Mouse (Mus musculus): ENCODE measurements around the gene Ctcfl. TPM values are rescaled to one million over a fixed set of nuclear protein-coding genes. Genes with fewer than 3 reads are reported as not detected.

Ctcfl gene
- polyA plus RNA-seq, 1 experiment from 2014 or later: 0.08 TPM

GRCm38 (mm10) chr2:173151352-173151751, 32.0 kb upstream of the Ctcfl start:
- Histone ChIP-seq H3K4me1 (ENCODE audit: control insufficient read depth, insufficient read depth, low read depth, low read length) (no peaks in the 10 kb centered on the region), H3K27ac (ENCODE audit: low read depth, low read length) (no peak overlapping the region), H3K27me3 (replicated peaks; ENCODE audit: control insufficient read depth, insufficient read depth, low read length) (no peaks in the 10 kb centered on the region), H3K9ac (ENCODE audit: low read depth, low read length) (no peak overlapping the region), H3K4me2 (ENCODE audit: low read length) (no peak overlapping the region), H3K36me3 (ENCODE audit: control insufficient read depth, insufficient read depth, low read length) (no peaks in the 10 kb centered on the region), H3K4me3 (ENCODE audit: low read length) (no peak overlapping the region), H3K9me3 (ENCODE audit: control insufficient read depth, low read length) (no peaks in the 10 kb centered on the region)
- ATAC-seq: no peak
- 87% methylated on average over 5 of the region's 5 CpGs for WGBS

- H3K4me3 ChIP-seq (ENCODE audit: low read length): no peak overlapping the region
- no peak overlapping the region for H3K9ac ChIP-seq (ENCODE audit: low read depth, low read length)
- H3K4me1 ChIP-seq (ENCODE audit: control insufficient read depth, insufficient read depth, low read depth, low read length): no peaks in the 10 kb centered on the region
- H3K4me2 ChIP-seq (ENCODE audit: low read length): no peak overlapping the region
- H3K27ac ChIP-seq (ENCODE audit: low read depth, low read length): no peak overlapping the region
- ATAC-seq: no peak
- no peaks in the 10 kb centered on the region for H3K36me3 ChIP-seq (ENCODE audit: control insufficient read depth, insufficient read depth, low read length)
- H3K27me3 ChIP-seq (replicated peaks; ENCODE audit: control insufficient read depth, insufficient read depth, low read length): peaks cover 3% of the 10 kb centered on the region; the same call in 1 of the 2 replicates
- WGBS: 92% methylated on average over 5 of the region's 5 CpGs
- no peaks in the 10 kb centered on the region for H3K9me3 ChIP-seq (ENCODE audit: control insufficient read depth, low read length)
Measured at GRCm38 (mm10) chr2:173148001-173148400, 28.7 kb upstream of the Ctcfl start.

GRCm38 (mm10) chr2:173146728-173147127, 27.4 kb upstream of the Ctcfl start:
- Histone ChIP-seq H3K36me3 (ENCODE audit: control insufficient read depth, insufficient read depth, low read length) (no peaks in the 10 kb centered on the region), H3K4me3 (ENCODE audit: low read length) (no peak overlapping the region), H3K4me2 (ENCODE audit: low read length) (no peak overlapping the region), H3K4me1 (ENCODE audit: control insufficient read depth, insufficient read depth, low read depth, low read length) (no peaks in the 10 kb centered on the region), H3K9me3 (ENCODE audit: control insufficient read depth, low read length) (no peaks in the 10 kb centered on the region), H3K27me3 (replicated peaks; ENCODE audit: control insufficient read depth, insufficient read depth, low read length) (peaks cover 3% of the 10 kb centered on the region; the same call in 1 of the 2 replicates), H3K27ac (ENCODE audit: low read depth, low read length) (no peak overlapping the region), H3K9ac (ENCODE audit: low read depth, low read length) (no peak overlapping the region)
- WGBS: 77% methylated on average over 6 of the region's 6 CpGs
- ATAC-seq: no peak

GRCm38 (mm10) chr2:173145808-173146207, 26.5 kb upstream of the Ctcfl start:
- Histone ChIP-seq H3K9ac (ENCODE audit: low read depth, low read length) (no peak overlapping the region), H3K4me1 (ENCODE audit: control insufficient read depth, insufficient read depth, low read depth, low read length) (no peaks in the 10 kb centered on the region), H3K4me3 (ENCODE audit: low read length) (no peak overlapping the region), H3K9me3 (ENCODE audit: control insufficient read depth, low read length) (no peaks in the 10 kb centered on the region), H3K27me3 (replicated peaks; ENCODE audit: control insufficient read depth, insufficient read depth, low read length) (peaks cover 3% of the 10 kb centered on the region; the same call in 1 of the 2 replicates), H3K27ac (ENCODE audit: low read depth, low read length) (no peak overlapping the region), H3K36me3 (ENCODE audit: control insufficient read depth, insufficient read depth, low read length) (no peaks in the 10 kb centered on the region), H3K4me2 (ENCODE audit: low read length) (no peak overlapping the region)
- WGBS: 70% methylated on average over 3 of the region's 3 CpGs
- ATAC-seq: no peak

- WGBS: 67% methylated on average over 11 of the region's 11 CpGs
- H3K9ac ChIP-seq (ENCODE audit: low read depth, low read length): no peak overlapping the region
- H3K9me3 ChIP-seq (ENCODE audit: control insufficient read depth, low read length): no peaks in the 10 kb centered on the region
- H3K27me3 ChIP-seq (replicated peaks; ENCODE audit: control insufficient read depth, insufficient read depth, low read length): peaks cover 3% of the 10 kb centered on the region; the same call in 1 of the 2 replicates
- H3K4me3 ChIP-seq (ENCODE audit: low read length): no peak overlapping the region
- no peaks in the 10 kb centered on the region; the same call in 1 of the 2 replicates for H3K4me1 ChIP-seq (ENCODE audit: control insufficient read depth, insufficient read depth, low read depth, low read length)
- H3K27ac ChIP-seq (ENCODE audit: low read depth, low read length): no peak overlapping the region
- no peak for ATAC-seq
- H3K4me2 ChIP-seq (ENCODE audit: low read length): no peak overlapping the region
- H3K36me3 ChIP-seq (ENCODE audit: control insufficient read depth, insufficient read depth, low read length): no peaks in the 10 kb centered on the region
Measured at GRCm38 (mm10) chr2:173143611-173144010, 24.3 kb upstream of the Ctcfl start.

- Histone ChIP-seq H3K36me3 (ENCODE audit: control insufficient read depth, insufficient read depth, low read length) (no peaks in the 10 kb centered on the region), H3K9me3 (ENCODE audit: control insufficient read depth, low read length) (no peaks in the 10 kb centered on the region), H3K27me3 (replicated peaks; ENCODE audit: control insufficient read depth, insufficient read depth, low read length) (no peaks in the 10 kb centered on the region), H3K4me1 (ENCODE audit: control insufficient read depth, insufficient read depth, low read depth, low read length) (no peaks in the 10 kb centered on the region; the same call in 1 of the 2 replicates), H3K27ac (ENCODE audit: low read depth, low read length) (no peak overlapping the region), H3K4me2 (ENCODE audit: low read length) (no peak overlapping the region), H3K9ac (ENCODE audit: low read depth, low read length) (no peak overlapping the region), H3K4me3 (ENCODE audit: low read length) (no peak overlapping the region)
- no peak for ATAC-seq
- 33% methylated on average over 15 of the region's 15 CpGs for WGBS
Measured at GRCm38 (mm10) chr2:173138323-173139239, 19.3 kb upstream of the Ctcfl start.

GRCm38 (mm10) chr2:173134695-173135094, 15.4 kb upstream of the Ctcfl start:
- no peak overlapping the region for H3K4me3 ChIP-seq (ENCODE audit: low read length)
- no peak overlapping the region for H3K27ac ChIP-seq (ENCODE audit: low read depth, low read length)
- no peaks in the 10 kb centered on the region for H3K36me3 ChIP-seq (ENCODE audit: control insufficient read depth, insufficient read depth, low read length)
- H3K9ac ChIP-seq (ENCODE audit: low read depth, low read length): no peak overlapping the region
- no peaks in the 10 kb centered on the region for H3K9me3 ChIP-seq (ENCODE audit: control insufficient read depth, low read length)
- no peaks in the 10 kb centered on the region for H3K27me3 ChIP-seq (replicated peaks; ENCODE audit: control insufficient read depth, insufficient read depth, low read length)
- H3K4me2 ChIP-seq (ENCODE audit: low read length): no peak overlapping the region
- WGBS: 74% methylated on average over 9 of the region's 9 CpGs
- no peaks in the 10 kb centered on the region; the same call in 1 of the 2 replicates for H3K4me1 ChIP-seq (ENCODE audit: control insufficient read depth, insufficient read depth, low read depth, low read length)
- ATAC-seq: no peak

- Histone ChIP-seq H3K4me3 (ENCODE audit: low read length) (no peak overlapping the region), H3K4me1 (ENCODE audit: control insufficient read depth, insufficient read depth, low read depth, low read length) (no peaks in the 10 kb centered on the region), H3K4me2 (ENCODE audit: low read length) (no peak overlapping the region), H3K36me3 (ENCODE audit: control insufficient read depth, insufficient read depth, low read length) (no peaks in the 10 kb centered on the region), H3K27ac (ENCODE audit: low read depth, low read length) (no peak overlapping the region), H3K9me3 (ENCODE audit: control insufficient read depth, low read length) (no peaks in the 10 kb centered on the region), H3K9ac (ENCODE audit: low read depth, low read length) (no peak overlapping the region), H3K27me3 (replicated peaks; ENCODE audit: control insufficient read depth, insufficient read depth, low read length) (no peaks in the 10 kb centered on the region)
- 70% methylated on average over 8 of the region's 8 CpGs for WGBS
- ATAC-seq: no peak
Measured at GRCm38 (mm10) chr2:173132794-173133300, 13.5 kb upstream of the Ctcfl start.

GRCm38 (mm10) chr2:173132262-173132661, 12.9 kb upstream of the Ctcfl start:
- H3K27me3 ChIP-seq (replicated peaks; ENCODE audit: control insufficient read depth, insufficient read depth, low read length): no peaks in the 10 kb centered on the region
- H3K4me3 ChIP-seq (ENCODE audit: low read length): no peak overlapping the region
- no peaks in the 10 kb centered on the region for H3K4me1 ChIP-seq (ENCODE audit: control insufficient read depth, insufficient read depth, low read depth, low read length)
- no peaks in the 10 kb centered on the region for H3K9me3 ChIP-seq (ENCODE audit: control insufficient read depth, low read length)
- H3K9ac ChIP-seq (ENCODE audit: low read depth, low read length): no peak overlapping the region
- no peaks in the 10 kb centered on the region for H3K36me3 ChIP-seq (ENCODE audit: control insufficient read depth, insufficient read depth, low read length)
- H3K27ac ChIP-seq (ENCODE audit: low read depth, low read length): no peak overlapping the region
- 55% methylated on average over 13 of the region's 13 CpGs for WGBS
- H3K4me2 ChIP-seq (ENCODE audit: low read length): no peak overlapping the region
- ATAC-seq: no peak
